Comparison of ENCODE assay signal across 8 mouse cellular contexts in the genomic region with DNA sequence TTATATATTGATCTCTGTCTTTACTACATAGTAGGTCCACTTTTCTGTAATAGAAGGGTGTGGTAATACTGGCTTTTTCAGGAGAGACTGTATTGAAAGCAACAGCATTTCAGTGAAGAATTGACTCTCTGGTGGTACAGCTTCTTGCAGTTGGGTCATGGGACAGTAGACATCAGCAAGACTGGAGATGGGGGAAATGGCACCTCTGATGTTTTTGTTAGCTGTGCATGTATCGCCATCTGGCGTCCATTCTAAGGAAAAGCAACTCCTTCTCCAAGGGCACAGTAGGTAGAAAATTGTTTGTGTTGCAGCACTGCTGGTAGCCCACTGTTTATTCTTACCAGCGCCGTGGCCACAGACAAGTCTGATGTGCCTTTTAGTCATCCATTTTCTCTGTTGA. TPM values are rescaled to one million over a fixed set of nuclear protein-coding genes. Genes with fewer than 3 reads are reported as not detected.
DNase-seq lines count a peak whose midpoint lies in the region; ATAC-seq and TF ChIP-seq lines count a peak whose summit lies in the region.

No protein-coding gene starts in this region.

- WGBS in heart, embryonic 12.5 days = 7% methylated on average over 4 of the region's 4 CpGs
- 5% methylated on average over 4 of the region's 4 CpGs for WGBS in kidney, embryonic 16.5 days
- 4% methylated on average over 4 of the region's 4 CpGs for WGBS in liver, embryonic 13.5 days (ENCODE audit: insufficient replicate concordance)
- 13% methylated on average over 4 of the region's 4 CpGs for WGBS in neural tube, embryonic 12.5 days

- H3K27me3 ChIP-seq in E14TG2a.4 (ENCODE audit: insufficient read depth, low read length) = no peaks in the 10 kb centered on the region
- H3K27me3 ChIP-seq in heart, embryonic 12.5 days (replicated peaks) = no peaks in the 10 kb centered on the region
- no peaks in the 10 kb centered on the region for H3K27me3 ChIP-seq in kidney, embryonic 16.5 days (ENCODE audit: insufficient read depth, low read length)
- H3K27me3 ChIP-seq in liver, embryonic 13.5 days = no peaks in the 10 kb centered on the region
- H3K27me3 ChIP-seq in neural tube, embryonic 12.5 days (replicated peaks) = no peaks in the 10 kb centered on the region

- no peak overlapping the region for H3K4me3 ChIP-seq in E14TG2a.4 (replicated peaks; ENCODE audit: low read length)
- H3K4me3 ChIP-seq in heart, embryonic 12.5 days = no peak overlapping the region
- H3K4me3 ChIP-seq in kidney, embryonic 16.5 days (ENCODE audit: low read length) = no peak overlapping the region
- H3K4me3 ChIP-seq in liver, embryonic 13.5 days (replicated peaks) = no peak overlapping the region
- H3K4me3 ChIP-seq in neural tube, embryonic 12.5 days = no peak overlapping the region

- no peak overlapping the region for H3K27ac ChIP-seq in heart, embryonic 12.5 days (ENCODE audit: poor library complexity, severe bottlenecking)
- H3K27ac ChIP-seq in kidney, embryonic 16.5 days (ENCODE audit: low read length) = no peak overlapping the region
- H3K27ac ChIP-seq in liver, embryonic 13.5 days = no peak overlapping the region
- H3K27ac ChIP-seq in neural tube, embryonic 12.5 days = no peak overlapping the region

- ATAC-seq in heart, embryonic 12.5 days (ENCODE audit: insufficient number of reproducible peaks, low FRiP score) = 0 out of 2 replicates have a peak, but pooled peaks have one; percentile 25
- peak; percentile 49; the same call in 1 of the 2 replicates for ATAC-seq in kidney, embryonic 16.5 days (ENCODE audit: low FRiP score, low TSS enrichment)
- 0 out of 2 replicates have a peak, but pooled peaks have one; percentile 18 for ATAC-seq in liver, embryonic 13.5 days (ENCODE audit: low read depth)
- peak; percentile 72 for ATAC-seq in neural tube, embryonic 12.5 days (ENCODE audit: low FRiP score, low read depth)

- H3K9me3 ChIP-seq in E14TG2a.4 (ENCODE audit: low read length) = no peaks in the 10 kb centered on the region
- no peaks in the 10 kb centered on the region for H3K9me3 ChIP-seq in heart, embryonic 12.5 days (replicated peaks)
- H3K9me3 ChIP-seq in kidney, embryonic 16.5 days (ENCODE audit: low read length) = no peaks in the 10 kb centered on the region
- H3K9me3 ChIP-seq in liver, embryonic 13.5 days (replicated peaks) = no peaks in the 10 kb centered on the region
- no peaks in the 10 kb centered on the region for H3K9me3 ChIP-seq in neural tube, embryonic 12.5 days

- peaks cover 31% of the 10 kb centered on the region for H3K4me1 ChIP-seq in E14TG2a.4 (replicated peaks; ENCODE audit: low read depth, low read length)
- H3K4me1 ChIP-seq in heart, embryonic 12.5 days (replicated peaks) = 0 out of 2 replicates have a peak, but pooled peaks cover 3% of the 10 kb centered on the region
- no peaks in the 10 kb centered on the region for H3K4me1 ChIP-seq in kidney, embryonic 16.5 days (ENCODE audit: insufficient read depth, low read length)
- H3K4me1 ChIP-seq in liver, embryonic 13.5 days (replicated peaks) = peaks cover 7% of the 10 kb centered on the region
- no peaks in the 10 kb centered on the region for H3K4me1 ChIP-seq in neural tube, embryonic 12.5 days

- peak; percentile 86 for DNase-seq in ZHBTc4 (ENCODE audit: low read depth, low spot score)
- DNase-seq in embryo, embryonic 10 days (ENCODE audit: low spot score) = peak; percentile 85
- DNase-seq in liver, embryonic 13.5 days = peak; percentile 36
- peak; percentile 43 for DNase-seq in thymus, postnatal 4 days

- H3K4me2 ChIP-seq in heart, embryonic 12.5 days = no peak overlapping the region
- no peak overlapping the region for H3K4me2 ChIP-seq in kidney, embryonic 16.5 days (replicated peaks; ENCODE audit: low read depth, low read length)
- H3K4me2 ChIP-seq in liver, embryonic 13.5 days = no peak overlapping the region
- H3K4me2 ChIP-seq in neural tube, embryonic 12.5 days (replicated peaks) = no peak overlapping the region

- peak; percentile 64 for TF ChIP-seq CTCF in E14TG2a.4 (conservative IDR thresholded peaks at IDR 0.05; ENCODE audit: low read length)

- no peaks in the 10 kb centered on the region for H3K36me3 ChIP-seq in E14TG2a.4 (ENCODE audit: insufficient read depth, low read length)
- H3K36me3 ChIP-seq in heart, embryonic 12.5 days = no peaks in the 10 kb centered on the region
- H3K36me3 ChIP-seq in kidney, embryonic 16.5 days (ENCODE audit: insufficient read depth, low read length) = no peaks in the 10 kb centered on the region
- H3K36me3 ChIP-seq in liver, embryonic 13.5 days = no peaks in the 10 kb centered on the region
- no peaks in the 10 kb centered on the region for H3K36me3 ChIP-seq in neural tube, embryonic 12.5 days

- H3K9ac ChIP-seq in heart, embryonic 12.5 days = no peak overlapping the region
- no peak overlapping the region for H3K9ac ChIP-seq in kidney, embryonic 16.5 days (replicated peaks; ENCODE audit: low read length)
- H3K9ac ChIP-seq in liver, embryonic 13.5 days = no peak overlapping the region
- H3K9ac ChIP-seq in neural tube, embryonic 12.5 days = no peak overlapping the region

RNA-seq across cellular contexts. Expression of a gene that starts 24.1 kb away (rescaled TPM):
- 134 and 145 TPM in 2 replicates for polyA plus RNA-seq in heart, embryonic 12.5 days (2016; fragmentation: Nextera tagmentation; extraction: Ambion mirVana)
- 169 and 181 TPM in 2 replicates for polyA plus RNA-seq in kidney, embryonic 16.5 days (2015; fragmentation: Nextera tagmentation; extraction: Ambion mirVana)
- polyA plus RNA-seq in liver, embryonic 13.5 days (2015; fragmentation: Nextera tagmentation; extraction: Ambion mirVana) = 223 and 242 TPM in 2 replicates
- polyA plus RNA-seq in neural tube, embryonic 12.5 days (2016; fragmentation: Nextera tagmentation; extraction: Ambion mirVana) = 113 and 115 TPM in 2 replicates

Comparison
In these comparisons a context has a peak if more than half of its experiments do, and no peak if none do; other contexts are left out.
1. DNase-seq: peak in every context shown above with its lines; median percentile 86 in ZHBTc4; 85 in embryo, embryonic 10 days; 43 in thymus, postnatal 4 days; 36 in liver, embryonic 13.5 days.
2. ATAC-seq: peak in every context shown above with its lines; median percentile 72 in neural tube, embryonic 12.5 days; 49 in kidney, embryonic 16.5 days; 25 in heart, embryonic 12.5 days; 18 in liver, embryonic 13.5 days.